Mouse (Mus musculus) myocyte (in vitro differentiated cells): ENCODE measurements around the gene Olfr1357. TPM values are rescaled to one million over a fixed set of nuclear protein-coding genes. Genes with fewer than 3 reads are reported as not detected.
A peak's percentile ranks its signal among the peaks of the same experiment; 100 is the strongest.

Source experiments
- H3K27me3 ChIP-seq: one replicate; pipeline ENCODE4 v1.6.1; 2011; ENCODE audit not compliant: control insufficient read depth, insufficient read depth, insufficient read length
- H3K36me3 ChIP-seq: one replicate; pipeline ENCODE4 v1.6.1; 2011; ENCODE audit not compliant: control insufficient read depth, insufficient read depth
- H3K4me2 ChIP-seq: one replicate; pipeline ENCODE4 v1.6.1; 2011; ENCODE audit warnings: low read depth, control low read depth
- H3K4me3 ChIP-seq: one replicate; pipeline ENCODE4 v1.5.1; 2011; ENCODE audit warnings: mild to moderate bottlenecking, control low read depth, moderate library complexity
- H3K79me2 ChIP-seq: one replicate; pipeline ENCODE4 v1.6.1; 2011; ENCODE audit not compliant: control insufficient read depth, insufficient read depth
- H3ac ChIP-seq: one replicate; pipeline ENCODE4 v1.6.1; 2011; ENCODE audit not compliant: control insufficient read depth, insufficient read length
- CEBPB ChIP-seq: IDR thresholded peaks from 2 replicates; pipeline ENCODE4 v1.6.1; 2011; ENCODE audit warnings: mild to moderate bottlenecking, moderate library complexity; ENCODE audit not compliant: poor library complexity, insufficient read depth, severe bottlenecking
- E2F4 ChIP-seq: IDR thresholded peaks from one replicate; pipeline ENCODE4 v1.6.1; 2011; ENCODE audit warnings: mild to moderate bottlenecking, control low read depth, moderate library complexity; ENCODE audit not compliant: insufficient read depth
- MAX ChIP-seq: IDR thresholded peaks from one replicate; pipeline ENCODE4 v1.6.1; 2011; ENCODE audit warnings: low read depth, mild to moderate bottlenecking, control low read depth
- MYOD1 ChIP-seq, 3 experiments: IDR thresholded peaks; one replicate each; pipeline ENCODE4 v1.6.1; 2011; ENCODE audit warnings: control low read depth in 2 of 3, low read depth in 2 of 3, mild to moderate bottlenecking in 2 of 3, moderate library complexity in 1 of 3; ENCODE audit not compliant: insufficient read length in 2 of 3, control insufficient read depth in 1 of 3
- MYOG ChIP-seq, 3 experiments: IDR thresholded peaks; one replicate each; pipeline ENCODE4 v1.6.1; 2011; ENCODE audit warnings: control low read depth in 2 of 3, low read depth in 2 of 3, mild to moderate bottlenecking in 2 of 3; ENCODE audit not compliant: insufficient read length in 2 of 3, control insufficient read depth in 1 of 3, insufficient read depth in 1 of 3
- POLR2A ChIP-seq: IDR thresholded peaks from one replicate; pipeline ENCODE4 v1.6.1; 2011; ENCODE audit warnings: low read depth, mild to moderate bottlenecking, control low read depth, moderate library complexity; ENCODE audit not compliant: insufficient read length
- POLR2AphosphoS2 ChIP-seq: IDR thresholded peaks from one replicate; pipeline ENCODE4 v1.6.1; 2011; ENCODE audit warnings: low read depth, control low read depth; ENCODE audit not compliant: insufficient read length
- REST ChIP-seq: IDR thresholded peaks from one replicate; pipeline ENCODE4 v1.6.1; 2011; ENCODE audit warnings: mild to moderate bottlenecking, control low read depth, moderate library complexity; ENCODE audit not compliant: insufficient read depth, insufficient read length
- SRF ChIP-seq: IDR thresholded peaks from one replicate; pipeline ENCODE4 v1.6.1; 2011; ENCODE audit warnings: low read depth; ENCODE audit not compliant: control insufficient read depth, insufficient read length
- TCF12 ChIP-seq: IDR thresholded peaks from one replicate; pipeline ENCODE4 v1.6.1; 2011; ENCODE audit warnings: mild to moderate bottlenecking, control low read depth; ENCODE audit not compliant: poor library complexity, insufficient read depth, severe bottlenecking
- TCF3 ChIP-seq: IDR thresholded peaks from one replicate; pipeline ENCODE4 v1.6.1; 2011; ENCODE audit warnings: low read depth, control low read depth; ENCODE audit not compliant: insufficient read length
- USF1 ChIP-seq: IDR thresholded peaks from one replicate; pipeline ENCODE4 v1.6.1; 2011; ENCODE audit warnings: low read depth, mild to moderate bottlenecking, control low read depth, moderate library complexity
- polyA plus RNA-seq: library from polyadenylated mRNA; unstranded; fragments of >200 nt; fragmentation: generic; extraction: Trizol; gene quantifications from one replicate; pipeline ENCODE4 v1.2.1, GENCODE M21; 2012; ENCODE audit warnings: missing spikeins

Olfr1357 gene
- polyA plus RNA-seq, 1 experiment: not detected

- Histone ChIP-seq H3K36me3 (no peaks in the 10 kb centered on the region), H3K27me3 (no peaks in the 10 kb centered on the region), H3K4me2 (no peak overlapping the region), H3K4me3 (no peak overlapping the region), H3K79me2 (no peaks in the 10 kb centered on the region), H3ac (no peak overlapping the region)
- TF ChIP-seq REST: no peak
- TF ChIP-seq E2F4: no peak
- no peak for TF ChIP-seq POLR2AphosphoS2
- TF ChIP-seq CEBPB: no peak
- no peak for TF ChIP-seq SRF
- no peak for TF ChIP-seq TCF12
- no peak for TF ChIP-seq POLR2A
- TF ChIP-seq USF1: no peak
- no peak for TF ChIP-seq MYOG (IDR thresholded peaks at IDR 0.05; ENCODE audit: control insufficient read depth in 1 of 3, insufficient read depth in 1 of 3, insufficient read length in 2 of 3, low read depth in 2 of 3)
- TF ChIP-seq TCF3: no peak
- TF ChIP-seq MAX: no peak
- no peak for TF ChIP-seq MYOD1 (IDR thresholded peaks at IDR 0.05; ENCODE audit: control insufficient read depth in 1 of 3, insufficient read length in 2 of 3, low read depth in 2 of 3)
These were observed 41.3 kb downstream of the Olfr1357 start for GRCm38 (mm10) chr10:78576435-78577184.

- Histone ChIP-seq H3K4me3 (peak overlapping the region; percentile 64), H3K27me3 (no peaks in the 10 kb centered on the region), H3ac (peak overlapping the region; percentile 45), H3K79me2 (no peaks in the 10 kb centered on the region), H3K4me2 (peak overlapping the region; percentile 87), H3K36me3 (no peaks in the 10 kb centered on the region)
- TF ChIP-seq REST: no peak
- TF ChIP-seq POLR2A: no peak
- TF ChIP-seq SRF: no peak
- TF ChIP-seq MYOG (IDR thresholded peaks at IDR 0.05; ENCODE audit: control insufficient read depth in 1 of 3, insufficient read depth in 1 of 3, insufficient read length in 2 of 3, low read depth in 2 of 3): no peak
- no peak for TF ChIP-seq CEBPB
- no peak for TF ChIP-seq MYOD1 (IDR thresholded peaks at IDR 0.05; ENCODE audit: control insufficient read depth in 1 of 3, insufficient read length in 2 of 3, low read depth in 2 of 3)
- no peak for TF ChIP-seq TCF12
- no peak for TF ChIP-seq MAX
- TF ChIP-seq E2F4: no peak
- no peak for TF ChIP-seq POLR2AphosphoS2
- TF ChIP-seq USF1: no peak
- no peak for TF ChIP-seq TCF3
These were observed 42.2 kb downstream of the Olfr1357 start for GRCm38 (mm10) chr10:78575690-78576089.

GRCm38 (mm10) chr10:78575105-78575632 lies 42.7 kb downstream of the Olfr1357 start:
- peak overlapping the region; percentile 87 for H3K4me2 ChIP-seq
- H3K4me3 ChIP-seq: peak overlapping the region; percentile 64
- H3K27me3 ChIP-seq: no peaks in the 10 kb centered on the region
- H3ac ChIP-seq: peak overlapping the region; percentile 45
- TF ChIP-seq REST: no peak
- peak; percentile 7 for TF ChIP-seq POLR2AphosphoS2
- H3K36me3 ChIP-seq: no peaks in the 10 kb centered on the region
- no peaks in the 10 kb centered on the region for H3K79me2 ChIP-seq

- Histone ChIP-seq H3K27me3 (no peaks in the 10 kb centered on the region), H3K4me3 (peak within 1 kb of the TSS; percentile 64), H3K79me2 (no peaks in the 10 kb centered on the region), H3ac (peak within 1 kb of the TSS; percentile 45), H3K36me3 (no peaks in the 10 kb centered on the region), H3K4me2 (peak within 1 kb of the TSS; percentile 87)
- peak; percentile 100 for TF ChIP-seq USF1
- peak; percentile 1 for TF ChIP-seq MAX
- TF ChIP-seq TCF3: no peak
- peak; percentile 51 for TF ChIP-seq POLR2A
- peak; percentile 31 for TF ChIP-seq POLR2AphosphoS2
These were observed 43.4 kb downstream of the Olfr1357 start, which contains the start of gene Ilvbl for GRCm38 (mm10) chr10:78574250-78575104. Ilvbl (plus strand) TSS chr10:78574346.
